Mouse (Mus musculus): ENCODE results near the gene Ntmt1.

DNA sequence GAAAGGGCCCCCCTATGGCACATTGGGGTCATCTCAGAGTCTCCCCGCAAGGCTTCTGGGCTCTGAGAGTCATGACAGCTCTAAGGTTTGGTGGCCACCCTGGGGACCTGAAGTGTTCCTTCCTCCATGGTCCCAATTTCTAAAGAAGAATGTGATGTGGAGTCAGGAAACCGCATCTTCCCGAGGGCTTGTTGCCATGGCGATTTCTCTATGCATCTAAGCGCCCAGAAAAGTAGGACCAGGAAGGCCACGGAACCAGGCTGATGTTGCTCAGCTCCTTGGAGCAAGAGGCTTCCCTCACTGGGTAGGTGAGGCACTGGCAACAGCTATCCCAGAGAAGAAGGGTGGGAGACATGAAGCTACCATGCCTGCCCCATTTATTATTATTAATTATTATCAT lies 49.5 kb downstream of the Ntmt1 start:
- TF ChIP-seq CTCF (conservative IDR thresholded peaks at IDR 0.05; ENCODE audit: insufficient read depth, insufficient read length, low read depth, low read length), result no peak
- no peak for TF ChIP-seq POLR2A (IDR thresholded peaks at IDR 0.05; ENCODE audit: low read depth, low read length)

All from kidney, adult 2 months (tissue).